Mouse (Mus musculus) B cell, adult (primary cell): ENCODE measurements around the gene Tctex1d1. TPM values are rescaled to one million over a fixed set of nuclear protein-coding genes. Genes with fewer than 3 reads are reported as not detected.

Experiments
- total RNA-seq: library from RNA; stranded (reverse); gene quantifications from 4 replicates; pipeline ENCODE4 v1.2.4, GENCODE M21; 2023; ENCODE audit not compliant: inconsistent age

Gene Tctex1d1
- total RNA-seq: not detected in 4 replicates

DNA sequence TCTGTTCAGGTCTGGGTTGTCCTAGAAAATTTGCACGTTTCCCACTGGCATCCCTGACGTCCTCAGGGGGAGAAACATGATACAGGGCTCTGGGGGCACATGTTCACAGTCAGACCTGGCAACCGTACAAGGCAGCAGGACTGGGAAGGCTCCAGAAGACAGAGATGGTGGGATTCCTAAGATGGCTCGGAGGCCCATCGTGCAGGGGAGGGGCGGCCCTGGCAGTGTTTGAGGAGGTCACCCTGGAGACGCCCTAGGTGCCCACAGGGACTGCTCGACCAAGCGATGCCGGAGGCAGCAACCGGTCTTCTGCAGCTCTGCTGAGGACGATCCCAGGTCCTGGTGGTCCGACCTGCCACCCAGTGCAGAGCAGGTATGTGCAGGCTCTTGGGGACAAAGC is at the start of gene Tctex1d1:
TSS of gene Tctex1d1 (plus strand) at position 167 of the 400 bp plus-strand sequence.

DNA sequence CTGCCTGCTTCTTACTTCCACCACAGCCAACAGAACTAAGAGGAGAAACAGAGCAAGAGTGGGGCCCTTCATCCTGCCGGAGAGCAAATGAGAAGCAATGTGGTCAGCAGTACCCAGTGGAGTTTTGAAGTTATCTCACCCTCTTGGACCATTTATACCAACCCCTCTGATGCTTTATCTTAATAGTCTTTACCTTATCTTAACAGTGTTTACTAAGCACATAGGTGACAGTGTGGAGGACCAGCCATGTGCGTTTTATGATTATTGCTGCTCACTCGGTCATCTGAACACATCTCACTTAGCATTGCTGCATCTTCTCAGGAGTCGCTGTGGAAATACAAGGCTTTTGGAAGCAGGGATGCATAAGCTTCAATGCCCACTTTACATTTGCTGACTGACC is 48.2 kb downstream of the Tctex1d1 start, which contains the start of gene Insl5:
TSS of gene Insl5 (minus strand) at position 222 of the 400 bp plus-strand sequence.

Other genes with a start within 250 kb of the Tctex1d1 start
- gene Sgip1, start 237.3 kb upstream of the Tctex1d1 start, total RNA-seq: 0.51 to 1.3 TPM (median 0.61 TPM) in 3 of 4 replicates, not detected in the other
- gene Insl5, start 48.2 kb downstream of the Tctex1d1 start, total RNA-seq: not detected in 4 replicates
- 83.4 to 99.1 TPM (median 95.3 TPM) in 4 replicates for gene Mier1, start 135.8 kb downstream of the Tctex1d1 start, total RNA-seq
- gene Wdr78, start 135.9 kb downstream of the Tctex1d1 start, total RNA-seq: 5.4 to 11.6 TPM (median 8.4 TPM) in 4 replicates
- gene Slc35d1, start 236.6 kb downstream of the Tctex1d1 start, total RNA-seq: 9.2 to 11.6 TPM (median 10.5 TPM) in 4 replicates